Mouse (Mus musculus): ENCODE data around the gene Fkbp4. TPM values are rescaled to one million over a fixed set of nuclear protein-coding genes. Genes with fewer than 3 reads are reported as not detected.

Fkbp4 gene
- polyA plus RNA-seq, 1 experiment from 2014 or later: 489 TPM

- peaks cover 5% of the 10 kb centered on the region; the same call in 1 of the 2 replicates for H3K36me3 ChIP-seq (ENCODE audit: control insufficient read depth, insufficient read depth, low read length)
- 0 out of 2 replicates have a peak, but pooled peaks cover 3% of the 10 kb centered on the region for H3K4me1 ChIP-seq (replicated peaks; ENCODE audit: control insufficient read depth, insufficient read depth, low read length)
- H3K27me3 ChIP-seq (replicated peaks; ENCODE audit: control insufficient read depth, insufficient read depth, low read length): no peaks in the 10 kb centered on the region
- WGBS: 74% methylated on average over 2 of the region's 2 CpGs
- H3K9ac ChIP-seq (ENCODE audit: low read length): no peak overlapping the region
- no peak overlapping the region for H3K4me3 ChIP-seq (ENCODE audit: low read depth, low read length)
- DNase-seq (ENCODE audit: low spot score) (no peak), ATAC-seq (replicated peaks; ENCODE audit: low FRiP score, low TSS enrichment, low read depth) (no peak)
- H3K27ac ChIP-seq (ENCODE audit: low read depth): 0 out of 2 replicates have a peak overlapping the region, but pooled peaks have one; percentile 22
- H3K9me3 ChIP-seq (ENCODE audit: control insufficient read depth, low read length): no peaks in the 10 kb centered on the region
- H3K4me2 ChIP-seq (ENCODE audit: low read length): no peak overlapping the region
These were observed 17.4 kb downstream of the Fkbp4 start for GRCm38 (mm10) chr6:128421036-128421435.

- Histone ChIP-seq H3K9me3 (ENCODE audit: control insufficient read depth, low read length) (no peaks in the 10 kb centered on the region), H3K36me3 (ENCODE audit: control insufficient read depth, insufficient read depth, low read length) (peaks cover 13% of the 10 kb centered on the region), H3K27ac (ENCODE audit: low read depth) (no peak overlapping the region), H3K4me1 (replicated peaks; ENCODE audit: control insufficient read depth, insufficient read depth, low read length) (no peaks in the 10 kb centered on the region), H3K27me3 (replicated peaks; ENCODE audit: control insufficient read depth, insufficient read depth, low read length) (no peaks in the 10 kb centered on the region), H3K4me3 (ENCODE audit: low read depth, low read length) (no peak overlapping the region), H3K9ac (ENCODE audit: low read length) (no peak overlapping the region), H3K4me2 (ENCODE audit: low read length) (no peak overlapping the region)
- ATAC-seq (replicated peaks; ENCODE audit: low FRiP score, low TSS enrichment, low read depth) (no peak), DNase-seq (ENCODE audit: low spot score) (no peak)
- WGBS: 89% methylated on average over 1 of the region's 1 CpGs
These were observed 20.4 kb downstream of the Fkbp4 start for GRCm38 (mm10) chr6:128418076-128418475.

- no peaks in the 10 kb centered on the region for H3K4me1 ChIP-seq (replicated peaks; ENCODE audit: control insufficient read depth, insufficient read depth, low read length)
- H3K27me3 ChIP-seq (replicated peaks; ENCODE audit: control insufficient read depth, insufficient read depth, low read length): no peaks in the 10 kb centered on the region
- no peak overlapping the region for H3K27ac ChIP-seq (ENCODE audit: low read depth)
- no peaks in the 10 kb centered on the region for H3K9me3 ChIP-seq (ENCODE audit: control insufficient read depth, low read length)
- H3K9ac ChIP-seq (ENCODE audit: low read length): no peak overlapping the region
- H3K36me3 ChIP-seq (ENCODE audit: control insufficient read depth, insufficient read depth, low read length): peaks cover 32% of the 10 kb centered on the region
- H3K4me3 ChIP-seq (ENCODE audit: low read depth, low read length): no peak overlapping the region
- WGBS: 85% methylated on average over 5 of the region's 5 CpGs
- DNase-seq (ENCODE audit: low spot score) (no peak), ATAC-seq (replicated peaks; ENCODE audit: low FRiP score, low TSS enrichment, low read depth) (no peak)
- no peak overlapping the region for H3K4me2 ChIP-seq (ENCODE audit: low read length)
These were observed 22.3 kb downstream of the Fkbp4 start for GRCm38 (mm10) chr6:128416169-128416568.

GRCm38 (mm10) chr6:128411115-128411514 lies 27.4 kb downstream of the Fkbp4 start:
- ATAC-seq (replicated peaks; ENCODE audit: low FRiP score, low TSS enrichment, low read depth): peak; percentile 48; the same call in 1 of the 2 replicates
- DNase-seq (ENCODE audit: low spot score): peak; percentile 98
- H3K4me2 ChIP-seq (ENCODE audit: low read length): no peak overlapping the region
- 12% methylated on average over 3 of the region's 3 CpGs for whole genome bisulfite sequencing
- H3K4me3 ChIP-seq (ENCODE audit: low read depth, low read length): no peak overlapping the region
- no peak overlapping the region for H3K9ac ChIP-seq (ENCODE audit: low read length)
- H3K27ac ChIP-seq (ENCODE audit: low read depth): no peak overlapping the region
- H3K4me1 ChIP-seq (replicated peaks; ENCODE audit: control insufficient read depth, insufficient read depth, low read length): no peaks in the 10 kb centered on the region
- H3K9me3 ChIP-seq (ENCODE audit: control insufficient read depth, low read length): no peaks in the 10 kb centered on the region
- H3K27me3 ChIP-seq (replicated peaks; ENCODE audit: control insufficient read depth, insufficient read depth, low read length): no peaks in the 10 kb centered on the region
- peaks cover 71% of the 10 kb centered on the region for H3K36me3 ChIP-seq (ENCODE audit: control insufficient read depth, insufficient read depth, low read length)

- no peak overlapping the region for H3K4me2 ChIP-seq (ENCODE audit: low read length)
- ATAC-seq (replicated peaks; ENCODE audit: low FRiP score, low TSS enrichment, low read depth) (no peak; the same call in 1 of the 2 replicates), DNase-seq (ENCODE audit: low spot score) (no peak)
- no peaks in the 10 kb centered on the region for H3K4me1 ChIP-seq (replicated peaks; ENCODE audit: control insufficient read depth, insufficient read depth, low read length)
- H3K36me3 ChIP-seq (ENCODE audit: control insufficient read depth, insufficient read depth, low read length): peaks cover 70% of the 10 kb centered on the region
- H3K27me3 ChIP-seq (replicated peaks; ENCODE audit: control insufficient read depth, insufficient read depth, low read length): no peaks in the 10 kb centered on the region
- no peaks in the 10 kb centered on the region for H3K9me3 ChIP-seq (ENCODE audit: control insufficient read depth, low read length)
- no peak overlapping the region for H3K4me3 ChIP-seq (ENCODE audit: low read depth, low read length)
- no peak overlapping the region for H3K9ac ChIP-seq (ENCODE audit: low read length)
- no peak overlapping the region for H3K27ac ChIP-seq (ENCODE audit: low read depth)
- WGBS: 93% methylated on average over 13 of the region's 13 CpGs
These were observed 28.2 kb downstream of the Fkbp4 start for GRCm38 (mm10) chr6:128410305-128410704.

GRCm38 (mm10) chr6:128408544-128409125 lies 29.8 kb downstream of the Fkbp4 start:
- Histone ChIP-seq H3K4me1 (replicated peaks; ENCODE audit: control insufficient read depth, insufficient read depth, low read length) (no peaks in the 10 kb centered on the region), H3K4me2 (ENCODE audit: low read length) (no peak overlapping the region), H3K27ac (ENCODE audit: low read depth) (no peak overlapping the region), H3K9ac (ENCODE audit: low read length) (no peak overlapping the region), H3K27me3 (replicated peaks; ENCODE audit: control insufficient read depth, insufficient read depth, low read length) (no peaks in the 10 kb centered on the region), H3K4me3 (ENCODE audit: low read depth, low read length) (no peak overlapping the region), H3K9me3 (ENCODE audit: control insufficient read depth, low read length) (no peaks in the 10 kb centered on the region), H3K36me3 (ENCODE audit: control insufficient read depth, insufficient read depth, low read length) (peaks cover 70% of the 10 kb centered on the region)
- WGBS: 86% methylated on average over 7 of the region's 7 CpGs
- ATAC-seq (replicated peaks; ENCODE audit: low FRiP score, low TSS enrichment, low read depth) (no peak), DNase-seq (ENCODE audit: low spot score) (no peak)

GRCm38 (mm10) chr6:128404708-128405107 lies 33.8 kb downstream of the Fkbp4 start:
- Histone ChIP-seq H3K36me3 (ENCODE audit: control insufficient read depth, insufficient read depth, low read length) (peaks cover 34% of the 10 kb centered on the region), H3K27ac (ENCODE audit: low read depth) (no peak overlapping the region), H3K4me2 (ENCODE audit: low read length) (no peak overlapping the region), H3K4me3 (ENCODE audit: low read depth, low read length) (no peak overlapping the region), H3K9me3 (ENCODE audit: control insufficient read depth, low read length) (no peaks in the 10 kb centered on the region), H3K9ac (ENCODE audit: low read length) (no peak overlapping the region), H3K4me1 (replicated peaks; ENCODE audit: control insufficient read depth, insufficient read depth, low read length) (peaks cover 7% of the 10 kb centered on the region; the same call in 1 of the 2 replicates), H3K27me3 (replicated peaks; ENCODE audit: control insufficient read depth, insufficient read depth, low read length) (no peaks in the 10 kb centered on the region)
- no peak for DNase-seq (ENCODE audit: low spot score)
- WGBS: 51% methylated on average over 5 of the region's 5 CpGs
- no peak for ATAC-seq (replicated peaks; ENCODE audit: low FRiP score, low TSS enrichment, low read depth)

- Histone ChIP-seq H3K4me1 (replicated peaks; ENCODE audit: control insufficient read depth, insufficient read depth, low read length) (peaks cover 8% of the 10 kb centered on the region; the same call in 1 of the 2 replicates), H3K27me3 (replicated peaks; ENCODE audit: control insufficient read depth, insufficient read depth, low read length) (no peaks in the 10 kb centered on the region), H3K4me3 (ENCODE audit: low read depth, low read length) (peak overlapping the region; percentile 25), H3K9ac (ENCODE audit: low read length) (peak overlapping the region; percentile 37; the same call in 1 of the 2 replicates), H3K4me2 (ENCODE audit: low read length) (peak overlapping the region; percentile 57), H3K27ac (ENCODE audit: low read depth) (peak overlapping the region; percentile 12; the same call in 1 of the 2 replicates), H3K9me3 (ENCODE audit: control insufficient read depth, low read length) (no peaks in the 10 kb centered on the region), H3K36me3 (ENCODE audit: control insufficient read depth, insufficient read depth, low read length) (no peaks in the 10 kb centered on the region)
- 16% methylated on average over 15 of the region's 21 CpGs for WGBS
- DNase-seq (ENCODE audit: low spot score) (peak; percentile 80), ATAC-seq (replicated peaks; ENCODE audit: low FRiP score, low TSS enrichment, low read depth) (peak; percentile 80)
These were observed 38.9 kb downstream of the Fkbp4 start for GRCm38 (mm10) chr6:128399421-128400185.

Data from intestine, embryonic 14.5 days (tissue).